Mouse (Mus musculus) olfactory bulb, adult 2 months (tissue): Measurements from ENCODE around the gene Pold2.

ENCODE experiments used
- CTCF ChIP-seq: fragments of 200-500 bp; IDR thresholded peaks from 2 replicates; pipeline ENCODE4 v1.5.1; 2012; ENCODE audit warnings: low read depth, mild to moderate bottlenecking, low read length, moderate library complexity; ENCODE audit not compliant: insufficient read depth
- POLR2A ChIP-seq: fragments of 200-500 bp; IDR thresholded peaks from 2 replicates; pipeline ENCODE4 v1.6.1; 2012; ENCODE audit warnings: mild to moderate bottlenecking, low read depth, low read length, moderate library complexity; ENCODE audit not compliant: insufficient read depth

GRCm38 (mm10) chr11:5879905-5880304 is 1.8 kb upstream of the Pold2 start:
- TF ChIP-seq POLR2A (no peak), CTCF (0 out of 2 replicates have a peak, but pooled peaks have one; percentile 39)
